Mouse (Mus musculus): ENCODE measurements around the gene Usp12.

DNA sequence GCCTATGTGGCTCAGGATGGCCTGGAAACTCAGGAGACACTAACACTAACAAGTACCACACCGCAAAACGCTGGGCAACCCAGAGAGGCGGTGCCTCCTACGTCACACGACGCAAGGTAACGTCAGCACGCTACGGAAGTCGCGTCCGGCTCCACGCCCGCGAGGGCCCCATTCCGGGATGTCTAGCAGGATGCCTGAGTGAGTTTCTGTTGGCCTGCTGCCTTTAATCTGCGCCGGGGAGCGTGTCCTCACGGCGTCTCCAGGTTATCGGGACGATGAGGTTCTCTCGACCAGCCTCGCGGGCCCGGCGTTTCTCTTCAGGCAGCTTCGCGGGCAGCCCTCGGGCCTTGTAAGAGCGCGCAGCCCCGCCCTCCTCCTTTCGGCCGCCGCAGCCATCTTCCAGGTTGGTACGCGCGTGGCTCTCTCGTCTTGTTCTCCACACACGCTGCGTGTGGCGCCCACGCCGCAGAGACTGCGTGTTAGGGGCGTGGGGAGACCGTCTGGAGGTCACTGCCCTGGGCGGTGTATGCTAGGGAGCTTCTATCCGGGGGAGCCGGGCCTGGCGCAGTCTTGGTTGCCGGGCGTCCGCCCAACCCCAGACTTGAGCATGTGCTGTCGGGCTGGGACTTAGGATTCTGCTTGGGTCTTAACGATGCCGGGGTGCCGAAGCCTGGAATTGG is 38.1 kb upstream of the Usp12 start, which contains the start of gene Rpl21:
- no peak for TF ChIP-seq CTCF (IDR thresholded peaks at IDR 0.05; ENCODE audit: low read depth, low read length)
- no peak for TF ChIP-seq GATA1 (IDR thresholded peaks at IDR 0.05; ENCODE audit: borderline replicate concordance, low read length)
- TF ChIP-seq TAL1 (conservative IDR thresholded peaks at IDR 0.05; ENCODE audit: low read depth, low read length), result no peak
- TF ChIP-seq GATA2 (IDR thresholded peaks at IDR 0.05; ENCODE audit: borderline replicate concordance, low read depth, low read length), result no peak

Measured in G1E (cell line).